Mouse (Mus musculus): ENCODE data around the gene Plgrkt.
"Not testable (repeated sequence)": the region's sequence is repeated elsewhere in the genome, so short reads cannot be mapped to it uniquely, and the experiment has no call there.

Plgrkt gene

DNA sequence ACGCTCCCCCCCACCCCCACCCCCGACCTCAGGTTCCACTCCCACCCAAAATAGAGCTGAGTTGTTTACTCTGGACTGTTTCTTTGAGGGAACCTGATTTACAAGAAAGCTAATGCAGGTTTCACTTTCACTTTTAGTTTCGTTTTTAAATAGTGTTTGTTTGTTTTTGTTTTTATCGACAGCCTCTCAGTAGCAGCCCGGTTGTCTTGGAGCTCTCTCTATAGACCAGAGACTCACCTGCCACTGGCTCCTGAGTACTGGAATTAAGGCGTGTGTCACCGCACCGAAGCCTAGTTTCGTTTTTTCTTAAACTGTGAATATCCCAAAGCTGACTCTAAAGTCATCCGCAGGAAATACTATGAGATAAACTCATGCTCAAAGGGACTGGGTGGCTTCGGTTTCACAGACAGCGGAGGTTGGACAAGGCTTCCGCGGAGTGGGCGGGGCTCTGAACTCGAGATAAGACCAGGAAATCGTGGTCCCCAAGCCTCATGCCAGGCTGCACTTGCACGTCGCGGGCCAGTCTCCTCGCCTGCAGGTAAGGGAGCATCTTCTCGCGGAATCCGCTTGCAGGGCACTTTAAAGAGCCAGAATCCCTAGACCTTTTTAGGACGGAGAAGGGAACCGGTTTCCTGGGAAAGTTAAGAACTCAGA is at the start of gene Plgrkt, which contains the start of gene Cd274:
Plgrkt (minus strand) TSS at position 422 of the 654 bp plus-strand sequence.
Cd274 (plus strand) TSS at position 487 of the 654 bp plus-strand sequence.
- DNase-seq = peak; percentile 76

DNA sequence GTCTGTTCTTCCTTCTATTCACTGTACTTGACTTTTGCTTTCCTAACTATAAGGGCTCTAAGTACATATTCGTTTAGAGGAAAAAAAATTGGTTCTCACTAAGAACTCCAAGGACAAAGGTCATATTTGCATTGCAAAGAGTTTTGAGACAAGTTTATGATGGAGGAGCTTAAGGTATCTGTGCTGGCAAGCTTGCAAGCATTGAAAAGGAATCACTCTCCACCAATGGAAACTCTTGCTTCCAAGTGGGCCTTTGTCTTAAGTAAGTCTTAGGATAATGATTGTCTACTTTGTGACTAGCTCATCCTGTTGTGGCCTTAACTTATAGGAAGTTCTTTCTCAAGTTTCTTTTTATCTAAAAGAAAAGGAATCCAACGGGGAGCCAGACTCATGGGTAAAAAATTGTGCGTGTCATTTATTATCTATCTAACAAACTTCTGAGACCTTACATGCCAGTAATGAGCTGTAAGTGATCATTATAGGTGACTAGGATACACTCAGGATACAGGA is 49.3 kb upstream of the Plgrkt start:
- no peak for DNase-seq

DNA sequence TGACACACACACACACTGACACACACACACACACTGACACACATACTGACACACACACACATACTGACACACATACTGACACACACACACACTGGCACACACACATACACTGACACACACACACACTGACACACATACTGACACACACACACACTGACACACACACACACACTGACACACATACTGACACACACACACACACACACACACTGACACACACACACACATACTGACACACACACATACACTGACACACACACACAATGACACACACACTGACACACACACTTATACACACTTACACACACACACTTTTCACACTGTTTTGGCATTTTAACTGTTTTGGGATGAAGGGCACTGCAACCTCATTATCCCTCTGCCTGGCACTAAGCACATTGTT is 47.7 kb upstream of the Plgrkt start:
- DNase-seq = not testable (repeated sequence)

DNA sequence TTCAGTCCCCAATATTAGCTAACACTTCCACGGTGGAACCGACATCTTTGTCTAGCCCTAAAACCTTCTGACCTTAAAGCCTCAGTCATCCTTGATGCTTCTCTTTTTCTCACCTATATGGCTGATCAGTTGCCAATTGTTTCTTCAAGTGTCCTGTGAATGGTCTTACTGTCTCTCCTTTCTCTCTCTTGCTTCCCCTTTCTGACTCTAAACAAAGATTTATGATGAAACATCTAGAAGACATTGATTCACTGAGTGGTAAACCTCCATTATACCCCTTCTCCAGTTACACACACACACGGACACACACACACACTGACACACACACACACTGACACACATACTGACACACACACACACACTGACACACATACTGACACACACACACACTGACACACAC is 47.3 kb upstream of the Plgrkt start:
- DNase-seq = no peak

DNA sequence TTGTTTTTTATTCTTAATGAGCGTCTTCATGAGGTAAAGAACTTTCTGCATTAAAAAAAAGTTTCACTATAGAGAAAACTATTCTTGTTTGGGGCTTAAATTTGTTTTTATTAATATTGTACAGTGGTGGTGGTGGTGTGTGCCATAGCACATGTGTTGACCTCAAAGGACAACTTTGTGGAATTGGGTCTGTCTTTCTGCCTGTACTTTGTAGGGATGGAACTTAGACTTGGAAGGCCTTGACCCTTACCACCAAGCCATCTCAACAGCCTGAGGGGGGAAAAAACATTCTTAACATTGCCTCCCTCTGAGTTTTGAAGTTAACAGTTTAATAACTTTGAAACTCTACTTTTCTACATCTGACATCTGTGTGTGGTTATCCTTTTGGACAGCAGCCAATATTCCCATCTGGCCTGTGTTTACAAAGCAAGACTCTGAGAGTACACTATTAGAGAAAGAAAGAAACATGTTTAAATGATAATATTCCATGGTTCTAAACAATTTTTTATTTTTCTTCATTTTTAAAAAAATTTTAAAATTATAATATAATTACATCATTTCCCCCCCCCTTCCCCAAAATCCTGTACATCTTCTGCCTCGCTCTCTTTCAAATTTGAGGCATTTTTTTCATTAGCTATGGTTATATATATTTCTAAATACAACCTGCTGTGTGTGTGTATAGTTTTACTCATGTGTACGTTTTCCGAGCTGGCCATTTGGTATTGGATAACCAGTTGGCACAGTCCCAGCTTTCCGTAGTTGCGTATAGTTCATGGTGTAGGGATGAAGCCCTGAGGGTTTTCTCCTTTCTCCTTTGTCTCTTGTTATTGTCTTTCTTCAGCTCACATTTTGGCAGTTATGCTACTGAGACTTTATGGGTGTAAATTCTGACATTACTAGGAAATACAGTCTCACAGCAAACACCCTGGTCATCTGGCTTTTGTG is 45.6 kb upstream of the Plgrkt start:
- DNase-seq = peak; percentile 52

DNA sequence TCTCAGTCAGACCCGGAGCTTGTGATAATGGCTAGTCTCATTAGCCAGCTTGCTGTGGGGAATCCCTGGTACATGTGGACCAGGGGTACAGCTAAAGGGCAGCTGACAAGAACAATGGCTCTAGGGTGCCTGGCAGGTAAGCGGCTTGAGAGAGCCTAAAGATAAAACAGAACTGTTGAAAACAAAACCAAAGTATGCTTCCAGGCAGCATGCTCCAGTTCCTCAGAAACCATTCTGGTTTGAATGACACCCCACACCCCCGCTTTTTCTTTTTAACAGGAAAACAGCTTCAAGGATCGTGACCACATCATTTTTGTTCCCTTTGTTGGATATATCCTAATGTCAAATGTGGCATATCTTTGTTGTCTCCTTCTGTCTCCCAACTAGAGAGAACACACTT is 43.4 kb upstream of the Plgrkt start, which contains the start of gene Pdcd1lg2:
Pdcd1lg2 (plus strand) TSS at position 301 of the 400 bp plus-strand sequence.
- DNase-seq = no peak

DNA sequence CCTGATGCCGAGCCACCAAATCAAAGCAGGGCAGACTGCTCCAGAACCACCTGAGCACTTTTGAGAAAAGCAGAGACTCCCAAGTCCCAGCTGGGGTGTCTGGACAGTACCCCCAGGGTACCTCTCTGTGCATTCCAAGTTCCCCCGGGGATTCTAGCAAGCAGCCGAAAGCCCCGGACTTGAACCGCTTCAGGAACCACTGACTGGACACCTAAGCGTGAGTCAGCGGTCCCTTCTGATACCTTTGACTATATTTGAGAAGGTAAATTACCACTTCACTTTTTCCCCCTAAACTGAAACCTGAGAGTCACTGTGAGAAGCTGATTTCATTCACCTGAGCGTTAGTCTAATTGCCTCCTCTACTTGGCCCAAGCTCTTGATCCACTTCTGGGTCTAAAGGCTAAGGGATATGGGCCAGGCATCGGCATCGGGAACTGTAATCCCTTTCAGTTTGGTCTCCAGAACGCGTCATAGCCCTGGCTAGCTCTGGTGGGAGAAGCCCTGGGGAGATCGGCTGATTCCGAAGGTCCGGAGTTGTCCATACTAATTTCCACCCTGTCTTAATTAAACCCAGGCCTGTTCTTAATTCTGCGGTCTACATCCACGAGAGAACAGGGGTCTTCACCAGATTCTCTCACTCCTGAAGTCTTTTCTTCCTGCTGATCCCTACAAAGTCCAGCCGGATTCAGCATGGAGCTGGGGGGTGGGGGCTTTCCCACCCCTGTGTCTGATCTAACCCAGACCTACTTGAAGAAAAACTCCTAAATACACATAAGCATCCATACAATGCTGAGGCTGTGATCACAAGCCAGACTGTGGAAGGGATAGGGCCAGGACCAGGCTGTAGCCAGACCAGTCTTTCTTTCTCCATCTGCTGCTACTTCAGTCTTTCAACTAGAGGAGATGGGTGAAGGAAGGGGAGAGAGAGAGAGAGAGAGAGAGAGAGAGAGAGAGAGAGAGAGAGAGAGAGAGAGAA is 39.1 kb upstream of the Plgrkt start:
- peak; percentile 22 for DNase-seq

DNA sequence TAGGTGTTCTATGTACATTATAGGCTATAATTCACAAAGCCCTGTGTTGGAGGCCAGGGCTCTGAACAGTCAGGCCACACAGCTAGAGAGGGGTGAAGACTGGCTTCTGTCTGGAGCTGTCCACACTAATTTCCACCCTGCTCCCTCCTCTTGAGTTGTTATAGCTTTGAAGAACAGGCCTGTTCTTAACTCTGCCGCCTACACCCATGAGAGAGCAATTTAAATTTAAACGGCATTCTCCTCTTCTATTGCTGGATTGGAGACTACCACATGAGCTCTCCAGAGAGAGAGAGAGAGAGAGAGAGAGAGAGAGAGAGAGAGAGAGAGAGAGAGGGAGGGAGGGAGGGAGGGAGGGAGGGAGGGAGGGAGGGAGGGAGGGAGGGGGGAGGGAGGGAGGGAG is 38.2 kb upstream of the Plgrkt start:
- no peak for DNase-seq

DNA sequence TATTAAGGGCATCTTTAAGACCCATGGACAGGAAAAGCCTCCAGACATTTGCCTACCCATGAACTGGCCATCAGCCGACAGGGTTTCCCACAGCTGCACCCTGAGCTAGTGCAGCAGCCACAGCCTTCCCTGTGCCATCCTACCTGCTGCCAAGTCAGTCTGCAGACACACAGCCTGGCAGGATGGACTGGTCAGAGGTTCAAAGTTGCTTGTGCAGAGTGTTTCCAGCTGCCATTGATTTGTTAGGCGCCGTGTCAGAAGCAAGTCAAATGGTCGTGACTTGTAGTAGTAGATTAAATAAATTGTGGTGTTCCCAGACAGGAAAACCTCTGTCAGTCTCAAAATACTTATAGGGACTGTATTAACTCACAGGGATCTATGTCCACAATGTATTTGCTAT is 36.1 kb upstream of the Plgrkt start:
- no peak for DNase-seq

DNA sequence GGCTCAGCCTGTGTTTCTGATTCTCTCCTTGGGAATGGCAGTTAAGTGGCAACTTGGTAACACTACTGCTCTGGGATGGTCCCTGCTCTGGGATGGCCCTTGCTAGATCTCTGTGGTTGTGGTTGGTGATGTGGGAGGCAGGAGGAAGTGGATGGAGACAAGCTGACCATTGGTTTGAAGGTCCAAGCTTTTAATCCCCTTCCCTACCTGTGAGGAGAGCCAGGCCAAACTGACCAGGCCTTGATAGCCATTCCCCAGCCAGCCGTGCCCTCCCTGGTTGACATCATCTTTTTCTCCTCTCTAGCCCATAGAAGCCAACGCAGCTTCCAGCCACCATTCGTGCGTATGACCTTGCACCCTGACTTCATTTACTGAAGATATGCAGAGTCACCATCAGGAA is 35.4 kb upstream of the Plgrkt start:
- DNase-seq = no peak

DNA sequence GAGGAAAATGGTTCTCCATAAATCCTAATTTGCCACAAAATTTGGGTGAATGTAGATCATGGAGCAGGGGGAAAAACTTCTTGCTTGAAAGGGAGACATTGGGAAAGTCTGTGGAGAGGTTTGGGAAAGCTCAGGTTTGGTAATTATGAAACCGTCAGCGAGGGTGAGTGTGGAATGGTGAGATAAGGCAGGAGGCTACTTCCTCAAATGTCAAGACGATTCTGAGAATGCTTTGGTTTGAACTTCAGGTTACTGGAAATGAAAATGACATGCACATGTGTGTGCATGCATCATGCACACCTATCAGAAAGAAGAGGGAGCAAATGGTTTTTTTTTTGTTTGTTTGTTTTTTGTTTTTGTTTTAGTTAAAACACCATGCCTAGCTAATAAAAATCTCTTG is 33.3 kb upstream of the Plgrkt start:
- DNase-seq = no peak

DNA sequence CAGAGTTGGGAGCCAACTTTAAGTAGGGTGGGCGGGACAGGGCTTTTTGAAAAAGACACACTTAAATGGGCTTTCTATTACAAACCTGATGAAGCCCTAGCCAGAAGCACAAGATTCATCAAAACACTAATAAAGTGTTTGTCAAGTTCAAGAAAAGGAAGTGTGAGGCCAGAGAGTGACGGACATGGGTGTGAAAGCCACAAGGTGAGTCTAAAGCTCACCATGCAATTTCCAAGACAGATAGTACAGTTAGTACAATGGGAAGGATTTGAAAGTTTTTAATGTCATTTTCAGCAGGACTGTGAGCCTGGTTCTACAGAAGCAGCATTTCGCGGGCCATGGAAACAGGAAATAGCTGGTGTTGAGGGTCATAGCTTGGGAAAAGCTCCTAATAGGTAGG is 32.6 kb upstream of the Plgrkt start:
- DNase-seq = no peak

DNA sequence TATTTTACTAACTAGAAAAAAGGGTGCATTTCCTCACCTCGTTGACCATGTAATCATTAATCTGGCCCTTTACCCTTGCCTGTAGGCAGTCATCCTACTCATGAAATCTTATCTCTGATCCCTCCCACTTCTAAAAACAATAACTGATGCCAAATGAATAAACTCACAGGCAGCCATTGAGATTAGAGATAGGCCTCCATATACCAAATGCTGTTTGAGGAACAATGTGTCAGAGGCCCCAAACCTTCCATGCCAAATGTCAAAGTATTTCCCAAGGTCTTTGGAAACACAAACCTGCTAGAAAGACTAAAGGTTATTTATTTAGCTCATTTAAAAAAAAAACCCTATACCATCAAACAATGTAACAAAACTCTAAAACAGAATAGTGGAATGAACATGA is 29.2 kb upstream of the Plgrkt start:
- no peak for DNase-seq

DNA sequence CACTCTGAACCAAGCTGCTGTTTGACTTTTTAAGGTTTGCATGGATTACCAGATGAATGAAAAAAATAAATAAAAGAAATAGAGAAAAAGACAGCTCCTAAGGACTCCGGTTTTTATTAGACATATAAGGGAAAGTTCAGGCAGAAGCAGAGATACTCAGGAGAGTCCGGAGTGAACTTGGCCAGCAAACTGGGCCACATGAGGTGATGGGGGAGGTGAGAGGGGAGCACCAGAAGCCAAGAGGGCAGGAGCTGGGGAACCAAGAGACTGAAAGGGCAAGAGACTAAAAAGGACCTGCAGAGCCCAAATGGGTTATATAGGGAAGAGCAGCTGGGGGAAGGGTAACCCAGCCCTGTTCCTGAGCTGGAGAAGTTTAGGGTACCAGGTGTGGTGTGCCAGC is 27.5 kb upstream of the Plgrkt start:
- DNase-seq = no peak

DNA sequence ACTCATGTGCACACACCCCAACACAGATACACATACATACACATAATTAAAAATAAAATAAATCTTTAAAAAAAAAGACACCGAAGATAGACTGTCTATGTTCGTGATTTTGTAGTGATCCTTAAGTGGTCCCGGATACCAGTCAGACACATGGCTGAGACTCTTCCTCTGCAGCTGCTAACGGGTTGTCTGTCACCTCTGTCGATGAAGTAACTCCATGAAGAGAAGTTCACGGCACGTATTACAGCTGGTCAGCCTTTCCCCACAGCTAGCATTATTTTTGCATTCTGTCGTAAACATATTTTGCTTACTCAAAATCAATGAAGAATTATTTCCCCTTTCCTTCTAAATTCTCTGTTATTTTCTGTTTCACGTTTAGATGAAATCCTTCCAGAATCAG is 26.1 kb upstream of the Plgrkt start:
- DNase-seq = no peak

DNA sequence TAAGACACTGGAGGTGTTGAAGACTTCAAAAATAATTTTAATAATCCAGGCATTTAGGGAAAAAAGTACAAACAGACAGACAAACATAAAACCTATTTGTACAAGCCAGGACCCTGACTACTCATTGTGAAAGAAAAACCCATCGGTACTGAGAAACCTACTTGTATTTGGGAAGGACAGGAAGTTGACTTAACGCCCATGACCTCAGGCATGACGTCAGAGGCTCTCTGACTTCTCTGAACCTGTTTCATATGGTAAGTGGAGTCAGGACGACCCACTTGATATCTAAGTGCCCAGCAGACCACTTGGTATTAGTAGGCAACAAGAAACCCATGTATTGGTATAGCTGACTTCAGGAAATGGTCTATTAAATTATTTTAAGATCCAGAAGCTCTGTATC is 24.1 kb upstream of the Plgrkt start:
- DNase-seq = no peak

DNA sequence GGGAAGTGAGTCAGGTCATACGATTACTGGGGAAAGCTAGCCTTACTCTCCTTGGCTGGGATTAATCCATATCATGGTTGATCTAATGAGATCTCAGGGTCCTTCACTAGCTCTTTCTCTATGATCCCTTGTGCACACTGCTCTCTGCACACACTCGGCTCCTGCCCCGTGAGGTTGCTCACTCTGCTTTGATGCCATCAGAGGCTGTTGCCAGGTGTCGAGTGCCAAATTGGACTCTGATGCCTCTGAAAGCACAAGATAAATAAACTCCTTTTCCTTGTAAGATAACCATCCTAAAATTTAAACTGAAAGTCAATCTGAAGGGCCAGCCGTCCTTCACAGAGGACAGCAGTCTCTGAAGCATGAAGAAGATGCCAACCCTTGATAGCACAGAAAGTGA is 23.3 kb upstream of the Plgrkt start:
- no peak for DNase-seq

DNA sequence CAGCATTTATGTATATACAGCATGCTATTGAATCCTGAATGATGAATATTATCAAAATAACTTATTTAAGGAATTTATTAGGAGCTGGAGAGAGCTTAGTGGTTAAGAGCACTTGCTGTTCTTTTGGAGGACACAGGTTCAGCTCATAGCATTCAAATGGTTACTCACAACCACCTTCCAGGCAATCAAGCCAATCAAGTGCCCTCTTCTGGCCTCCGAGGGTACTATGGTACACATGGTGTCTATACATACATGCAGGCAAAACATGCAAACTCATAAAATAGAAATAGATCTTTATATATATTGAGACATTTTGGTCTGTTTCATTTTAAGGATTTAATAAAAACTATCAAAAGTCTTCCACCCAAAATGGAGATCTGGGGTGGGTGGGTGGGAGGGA is 21.6 kb upstream of the Plgrkt start:
- DNase-seq = no peak

DNA sequence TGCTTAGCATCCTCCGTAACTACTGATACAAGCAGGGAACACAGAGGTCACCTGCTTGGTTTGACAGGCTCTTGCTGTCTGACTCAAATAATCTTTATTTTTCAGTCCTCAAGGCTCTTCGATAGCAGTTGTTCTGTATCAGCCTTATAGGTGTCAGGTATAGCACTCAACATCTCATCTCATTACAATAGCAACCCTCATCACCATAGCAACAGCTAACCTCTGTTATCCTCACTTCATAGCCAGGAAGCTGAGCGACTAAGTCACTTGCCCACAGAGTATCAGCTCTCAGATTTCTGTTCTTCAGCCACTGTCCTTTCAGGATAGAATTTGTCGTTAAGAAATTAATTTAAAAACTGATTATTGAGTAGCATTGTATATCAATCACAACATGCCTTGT is 18.6 kb upstream of the Plgrkt start:
- no peak for DNase-seq

DNA sequence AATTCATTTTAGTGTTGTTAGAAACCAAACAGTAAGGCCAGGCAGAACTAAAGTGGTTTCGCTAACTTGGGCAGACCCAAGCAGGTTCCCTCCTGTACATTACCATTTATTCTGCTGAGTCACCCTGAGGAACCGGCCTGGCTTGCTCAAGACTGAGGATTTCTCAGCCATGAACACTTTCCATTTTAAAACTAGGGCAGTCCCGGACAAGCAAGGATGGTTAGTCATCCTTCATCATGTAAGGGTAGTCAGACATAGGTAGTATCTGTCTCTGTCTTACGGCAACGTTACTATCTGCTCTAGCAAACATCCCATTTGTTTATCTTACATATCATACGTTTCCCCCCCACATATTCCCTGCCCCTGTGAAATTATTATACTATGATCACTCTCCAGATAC is 17.8 kb upstream of the Plgrkt start:
- no peak for DNase-seq

DNA sequence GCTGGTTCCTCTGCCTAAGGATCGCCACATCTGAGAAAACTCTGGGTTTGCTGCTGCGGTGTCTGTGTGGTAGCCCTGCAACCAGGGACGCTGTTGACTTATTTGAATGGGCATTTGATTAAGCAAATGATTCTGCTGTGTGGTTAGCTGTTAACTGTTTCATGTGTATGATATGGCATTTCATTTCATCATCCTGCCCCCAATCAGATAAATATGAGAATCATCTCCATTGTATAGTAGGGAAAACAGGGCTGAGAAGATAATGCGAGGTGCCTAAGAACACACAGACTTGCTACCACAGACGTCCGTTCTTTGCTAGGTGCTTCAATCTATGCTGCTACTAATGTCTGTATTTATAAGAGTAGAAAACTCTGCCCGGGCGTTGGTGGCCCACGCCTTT is 17.2 kb upstream of the Plgrkt start:
- DNase-seq = no peak

DNA sequence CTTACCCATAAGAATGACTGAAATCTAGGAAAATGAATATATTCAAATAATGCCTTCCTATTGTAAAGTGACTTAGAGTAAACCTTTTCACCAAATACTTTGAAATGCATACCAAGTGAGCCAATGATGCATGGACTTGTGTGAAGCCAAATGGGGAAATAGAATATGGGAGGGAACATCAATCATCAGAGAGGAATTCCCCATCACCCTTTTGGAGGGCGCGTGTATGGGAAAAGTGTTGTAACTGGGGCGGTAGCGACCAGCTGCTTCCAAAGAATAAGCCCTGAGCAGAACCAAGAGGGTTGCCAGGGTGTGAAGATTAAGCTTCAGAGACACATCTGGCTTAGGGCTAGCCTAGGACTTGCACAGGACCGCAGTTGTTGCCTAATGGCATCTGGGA is 16.2 kb upstream of the Plgrkt start:
- DNase-seq = no peak
